Mouse (Mus musculus) limb, embryonic 12.5 days (tissue): ENCODE results near the gene Rhobtb1. TPM values are rescaled to one million over a fixed set of nuclear protein-coding genes. Genes with fewer than 3 reads are reported as not detected.

Source experiments
- ATAC-seq: fragments of 200-750 bp; cut with Nextera tagmentation; 2 replicates; pipeline ENCODE4 v1.8.0; 2017; ENCODE audit warnings: low read depth, moderate TSS enrichment; ENCODE audit not compliant: insufficient number of reproducible peaks, insufficient read depth, low FRiP score, low TSS enrichment
- H3K27ac ChIP-seq: fragments of 300-500 bp; sonication (generic); 2 replicates; pipeline ENCODE4 v1.5.1; 2016; ENCODE audit warnings: mild to moderate bottlenecking, moderate library complexity
- H3K27me3 ChIP-seq: fragments of 300-500 bp; sonication (generic); 2 replicates; pipeline ENCODE4 v1.6.1; 2016; ENCODE audit warnings: mild to moderate bottlenecking, moderate library complexity
- H3K36me3 ChIP-seq: fragments of 300-500 bp; sonication (generic); 2 replicates; pipeline ENCODE4 v1.6.1; 2016; ENCODE audit warnings: mild to moderate bottlenecking, moderate library complexity
- H3K4me1 ChIP-seq: fragments of 300-500 bp; sonication (generic); replicated peaks from 2 replicates; pipeline ENCODE4 v1.6.1; 2016
- H3K4me2 ChIP-seq: fragments of 300-500 bp; sonication (generic); 2 replicates; pipeline ENCODE4 v1.6.1; 2016; ENCODE audit warnings: mild to moderate bottlenecking, moderate library complexity
- H3K4me3 ChIP-seq: fragments of 300-500 bp; sonication (generic); replicated peaks from 2 replicates; pipeline ENCODE4 v1.5.1; 2016; ENCODE audit warnings: mild to moderate bottlenecking
- H3K9ac ChIP-seq: fragments of 300-500 bp; sonication (generic); replicated peaks from 2 replicates; pipeline ENCODE4 v1.6.1; 2016; ENCODE audit warnings: mild to moderate bottlenecking, moderate library complexity
- H3K9me3 ChIP-seq: fragments of 300-500 bp; sonication (generic); 2 replicates; pipeline ENCODE4 v1.6.1; 2016; ENCODE audit warnings: mild to moderate bottlenecking, moderate library complexity
- WGBS: fragments of 180-500 bp; shearing (Covaris S2); methylation state at CpG from one replicate; pipeline ENCODE4 v1.1.7; 2016; 5-methylcytosine and 5-hydroxymethylcytosine counted together
- polyA plus RNA-seq: library from polyadenylated mRNA; unstranded; fragments of >200 nt; fragmentation: Nextera tagmentation; extraction: Ambion mirVana; gene quantifications from 2 replicates; pipeline ENCODE4 v1.2.1, GENCODE M21; 2016

Rhobtb1 gene
- polyA plus RNA-seq, 1 experiment from 2014 or later: 29.9 TPM

DNA sequence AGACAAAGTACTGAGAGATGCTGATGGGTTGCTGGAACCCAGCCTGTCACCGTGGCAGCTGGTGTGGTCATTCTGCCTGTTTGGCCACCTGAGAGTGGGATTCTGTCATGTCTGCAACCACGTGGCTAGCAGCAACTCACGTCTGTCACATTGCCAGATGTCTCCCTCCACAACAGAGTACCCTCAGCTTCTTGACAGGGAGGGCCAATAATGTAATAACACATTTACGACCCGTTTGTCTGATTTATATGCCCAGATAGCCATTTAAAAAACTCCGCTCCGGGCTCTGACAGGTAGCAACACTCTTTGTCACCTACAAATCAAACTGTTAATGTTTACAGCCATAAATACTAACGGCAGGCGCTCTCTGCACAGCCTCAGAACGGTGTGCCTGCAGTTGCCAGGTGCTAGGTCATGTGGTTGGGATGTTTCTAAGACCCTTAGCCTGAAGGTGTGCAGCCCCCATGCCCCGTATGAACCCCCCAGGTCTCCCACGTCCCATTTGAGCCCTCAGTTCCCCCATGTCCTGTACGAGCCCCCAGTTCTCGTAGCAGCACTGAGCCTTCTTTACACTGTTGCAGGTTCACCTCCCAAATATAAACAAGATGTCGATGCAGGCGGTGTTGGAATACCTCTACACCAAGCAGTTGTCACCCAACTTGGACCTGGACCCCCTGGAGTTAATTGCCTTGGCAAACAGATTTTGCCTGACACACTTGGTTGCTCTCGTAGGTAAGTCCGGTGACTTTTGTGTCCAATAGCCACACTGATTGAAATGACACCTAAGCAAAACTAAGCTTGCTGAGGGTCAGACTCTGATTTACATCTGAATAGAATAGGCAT lies 127.8 kb downstream of the Rhobtb1 start:
- Histone ChIP-seq H3K27me3 (peaks cover 6% of the 10 kb centered on the region; the same call in 1 of the 2 replicates), H3K9ac (no peak overlapping the region), H3K4me1 (peaks cover 13% of the 10 kb centered on the region), H3K27ac (peak overlapping the region; percentile 47), H3K4me3 (no peak overlapping the region), H3K4me2 (peak overlapping the region; percentile 13; the same call in 1 of the 2 replicates), H3K36me3 (peaks cover 70% of the 10 kb centered on the region), H3K9me3 (no peaks in the 10 kb centered on the region)
- peak; percentile 78 for ATAC-seq
- WGBS: 21% methylated on average over 18 of the region's 18 CpGs

DNA sequence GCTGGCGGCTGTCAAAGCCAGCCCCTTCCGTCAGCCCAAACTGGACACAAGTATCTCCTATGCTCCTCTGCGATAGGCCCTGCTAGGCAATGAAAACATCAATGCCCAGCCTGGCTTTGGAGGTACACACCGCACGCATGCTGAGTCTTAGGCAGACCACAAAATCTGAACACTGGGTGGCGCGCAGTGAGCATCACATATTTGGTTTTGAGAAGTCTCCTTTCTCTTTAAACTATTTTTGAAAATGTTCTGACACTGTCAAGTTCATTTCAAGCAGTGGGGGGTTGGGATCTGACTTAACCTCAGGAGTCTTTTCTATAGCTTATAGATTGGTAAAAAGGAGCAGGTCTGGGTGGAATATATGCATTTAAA lies 128.4 kb downstream of the Rhobtb1 start:
- Histone ChIP-seq H3K27ac (peak overlapping the region; percentile 41; the same call in 1 of the 2 replicates), H3K9me3 (no peaks in the 10 kb centered on the region), H3K36me3 (peaks cover 70% of the 10 kb centered on the region), H3K4me3 (no peak overlapping the region), H3K27me3 (peaks cover 6% of the 10 kb centered on the region; the same call in 1 of the 2 replicates), H3K9ac (no peak overlapping the region), H3K4me2 (no peak overlapping the region), H3K4me1 (peaks cover 13% of the 10 kb centered on the region)
- no peak for ATAC-seq
- WGBS: 84% methylated on average over 7 of the region's 7 CpGs

DNA sequence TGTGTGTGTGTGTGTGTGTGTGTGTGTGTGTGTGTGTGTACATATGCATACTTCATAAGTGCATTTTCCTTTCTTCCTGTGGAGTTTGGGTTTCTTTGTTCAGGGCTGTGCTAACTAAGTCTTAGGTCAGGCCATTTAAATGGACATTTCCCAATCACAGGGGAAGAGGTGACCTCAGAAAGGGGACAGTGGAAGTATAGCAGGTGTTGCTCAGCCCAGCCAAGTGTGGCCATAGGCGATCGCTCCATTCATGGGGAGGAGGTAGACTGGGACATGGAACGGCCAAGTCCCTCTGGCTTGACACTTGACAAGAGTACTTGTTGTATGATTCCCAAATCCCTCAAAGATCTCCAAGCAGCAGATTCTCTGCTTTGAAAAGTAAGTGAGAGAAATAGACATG lies 135.7 kb downstream of the Rhobtb1 start:
- no peak for ATAC-seq
- Histone ChIP-seq H3K4me3 (no peak overlapping the region), H3K9ac (no peak overlapping the region), H3K4me1 (no peaks in the 10 kb centered on the region), H3K4me2 (no peak overlapping the region), H3K27ac (no peak overlapping the region), H3K9me3 (no peaks in the 10 kb centered on the region), H3K36me3 (peaks cover 88% of the 10 kb centered on the region), H3K27me3 (peaks cover 6% of the 10 kb centered on the region; the same call in 1 of the 2 replicates)
- 94% methylated on average over 3 of the region's 3 CpGs for WGBS

DNA sequence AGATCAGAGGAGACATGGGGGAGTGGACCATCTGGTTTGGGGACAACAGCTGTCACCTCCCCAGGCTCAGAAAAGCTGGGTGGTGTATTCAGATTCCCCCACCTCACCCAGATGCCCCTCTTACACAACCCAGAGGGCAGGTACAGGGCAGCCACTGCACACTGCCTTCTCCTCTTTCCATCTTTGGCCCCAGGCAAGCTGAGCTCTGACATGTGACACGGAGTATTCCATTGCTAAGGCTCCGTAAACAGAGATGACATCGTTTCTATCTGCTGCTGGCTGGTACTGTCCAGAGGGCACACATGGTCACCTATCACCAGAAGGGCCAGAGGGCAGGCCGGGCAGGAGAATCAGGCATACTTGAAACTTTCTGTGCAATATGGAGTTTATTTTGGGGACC lies 136.9 kb downstream of the Rhobtb1 start:
- Histone ChIP-seq H3K27ac (no peak overlapping the region), H3K4me2 (no peak overlapping the region), H3K4me3 (no peak overlapping the region), H3K4me1 (no peaks in the 10 kb centered on the region), H3K36me3 (peaks cover 77% of the 10 kb centered on the region), H3K9ac (no peak overlapping the region), H3K9me3 (no peaks in the 10 kb centered on the region), H3K27me3 (peaks cover 4% of the 10 kb centered on the region; the same call in 1 of the 2 replicates)
- no peak for ATAC-seq
- WGBS: 90% methylated on average over 4 of the region's 4 CpGs

DNA sequence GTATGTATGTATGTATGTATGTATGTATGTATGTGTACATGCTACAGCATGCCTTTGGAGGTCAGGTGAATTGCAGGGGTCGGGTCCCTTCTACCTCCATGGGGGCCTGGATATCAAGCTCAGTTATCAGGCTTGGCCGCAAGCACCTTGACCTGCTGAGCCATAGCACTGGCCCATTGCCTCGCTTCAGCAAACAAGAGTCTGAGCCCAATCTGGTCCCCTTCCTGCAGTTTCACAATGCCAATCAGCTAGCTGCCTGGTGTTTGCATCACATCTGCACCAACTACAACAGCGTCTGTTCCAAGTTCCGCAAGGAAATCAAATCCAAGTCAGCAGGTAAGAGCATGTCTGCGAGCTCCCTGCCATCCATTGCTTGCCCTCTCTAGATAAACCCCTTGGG lies 137.5 kb downstream of the Rhobtb1 start:
- no peak overlapping the region for H3K9ac ChIP-seq
- ATAC-seq: no peak
- 88% methylated on average over 6 of the region's 6 CpGs for WGBS
- H3K27me3 ChIP-seq: no peaks in the 10 kb centered on the region
- no peak overlapping the region for H3K4me2 ChIP-seq
- no peaks in the 10 kb centered on the region for H3K4me1 ChIP-seq
- no peak overlapping the region for H3K27ac ChIP-seq
- no peaks in the 10 kb centered on the region for H3K9me3 ChIP-seq
- H3K4me3 ChIP-seq: no peak overlapping the region
- peaks cover 72% of the 10 kb centered on the region for H3K36me3 ChIP-seq

DNA sequence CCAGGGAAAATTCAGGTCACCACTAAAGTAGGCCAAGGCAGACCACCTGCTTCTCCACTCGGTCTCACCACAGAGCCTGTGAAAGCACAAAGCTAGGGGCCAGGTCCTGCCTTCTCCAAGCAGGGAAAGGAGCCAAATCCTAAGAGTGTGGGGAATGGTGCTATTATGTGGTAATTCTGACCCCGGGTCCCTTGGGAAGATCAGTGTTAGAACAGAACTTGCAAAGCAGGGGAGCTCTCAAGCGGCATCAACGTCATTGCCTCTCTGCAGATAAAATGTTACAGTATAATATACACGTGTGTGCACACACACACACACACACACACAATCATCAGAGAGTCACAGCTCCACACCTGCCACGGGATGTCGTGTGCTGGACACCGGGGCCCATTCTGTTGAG lies 139.5 kb downstream of the Rhobtb1 start:
- H3K9ac ChIP-seq: no peak overlapping the region
- H3K4me3 ChIP-seq: no peak overlapping the region
- no peak for ATAC-seq
- H3K9me3 ChIP-seq: no peaks in the 10 kb centered on the region
- H3K27ac ChIP-seq: no peak overlapping the region
- no peaks in the 10 kb centered on the region for H3K27me3 ChIP-seq
- WGBS: 93% methylated on average over 8 of the region's 8 CpGs
- no peaks in the 10 kb centered on the region for H3K4me1 ChIP-seq
- no peak overlapping the region for H3K4me2 ChIP-seq
- peaks cover 52% of the 10 kb centered on the region for H3K36me3 ChIP-seq

DNA sequence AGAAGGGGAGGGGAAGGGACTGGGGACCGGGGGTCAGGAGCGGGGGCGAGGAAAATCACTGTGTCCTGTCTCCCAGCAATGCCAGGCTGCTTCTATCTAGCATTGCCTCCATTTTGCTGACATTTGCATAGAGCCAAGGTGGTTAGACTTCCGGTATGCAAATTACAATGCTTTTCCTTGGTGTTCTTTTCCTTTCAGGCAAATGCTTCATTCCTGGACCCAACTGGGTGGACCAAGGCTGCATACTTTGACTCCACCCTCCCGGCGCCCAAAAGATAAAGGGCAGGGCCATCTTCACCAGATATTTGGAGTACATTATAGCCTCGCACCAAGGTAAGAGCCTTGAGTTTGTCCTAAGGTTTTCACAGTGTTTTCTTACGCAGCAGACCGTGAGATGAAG lies 144.7 kb downstream of the Rhobtb1 start:
- Histone ChIP-seq H3K27me3 (no peaks in the 10 kb centered on the region), H3K9ac (no peak overlapping the region), H3K9me3 (no peaks in the 10 kb centered on the region), H3K4me2 (no peak overlapping the region), H3K36me3 (peaks cover under 1% of the 10 kb centered on the region; the same call in 1 of the 2 replicates), H3K27ac (no peak overlapping the region), H3K4me1 (no peaks in the 10 kb centered on the region), H3K4me3 (no peak overlapping the region)
- 85% methylated on average over 9 of the region's 9 CpGs for WGBS
- ATAC-seq: no peak

DNA sequence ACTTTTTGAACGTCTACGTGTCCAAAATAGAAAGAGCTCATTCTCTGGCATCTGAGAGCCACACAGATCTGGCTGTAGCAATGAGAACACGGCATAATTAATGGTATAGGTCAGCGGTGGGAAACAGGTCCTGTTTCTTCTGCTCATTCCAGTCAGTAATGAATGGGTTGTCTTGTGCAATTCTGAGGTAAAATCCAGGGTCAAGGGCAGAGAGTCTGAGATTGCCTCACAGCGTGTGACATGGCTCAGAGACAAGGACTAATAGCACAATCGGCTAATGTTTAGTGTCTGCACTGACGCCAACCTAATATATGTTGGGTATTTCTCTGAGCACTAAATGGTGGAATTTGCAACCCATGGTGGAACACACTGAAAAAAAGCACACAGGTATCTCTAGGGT lies 148.8 kb downstream of the Rhobtb1 start:
- Histone ChIP-seq H3K27ac (no peak overlapping the region), H3K9ac (no peak overlapping the region), H3K27me3 (no peaks in the 10 kb centered on the region), H3K9me3 (no peaks in the 10 kb centered on the region), H3K4me1 (no peaks in the 10 kb centered on the region), H3K36me3 (no peaks in the 10 kb centered on the region), H3K4me3 (no peak overlapping the region), H3K4me2 (no peak overlapping the region)
- 90% methylated on average over 7 of the region's 7 CpGs for WGBS
- ATAC-seq: no peak

DNA sequence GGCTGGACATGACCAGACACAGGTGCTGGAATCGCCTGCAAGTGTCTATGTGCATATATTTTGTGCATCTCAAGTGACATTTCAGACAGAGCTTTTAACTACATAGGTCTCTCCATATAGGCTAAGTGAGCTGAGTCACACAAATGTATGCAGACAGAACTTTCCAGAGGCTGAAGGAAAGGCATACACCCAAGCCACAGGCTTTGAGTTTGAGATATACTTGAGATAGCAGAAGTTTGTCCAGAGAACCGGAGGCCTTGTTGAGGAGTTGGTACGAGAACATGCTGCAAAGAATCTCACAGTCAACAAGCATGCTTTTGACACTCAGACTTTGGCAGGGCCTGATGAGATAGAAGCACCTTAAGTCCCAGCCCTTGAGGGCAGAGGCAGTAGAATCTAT lies 151.4 kb downstream of the Rhobtb1 start:
- Histone ChIP-seq H3K27ac (no peak overlapping the region), H3K9ac (no peak overlapping the region), H3K9me3 (no peaks in the 10 kb centered on the region), H3K36me3 (no peaks in the 10 kb centered on the region), H3K4me2 (no peak overlapping the region), H3K4me3 (no peak overlapping the region), H3K4me1 (peaks cover 9% of the 10 kb centered on the region), H3K27me3 (no peaks in the 10 kb centered on the region)
- 91% methylated on average over 3 of the region's 3 CpGs for WGBS
- no peak for ATAC-seq

DNA sequence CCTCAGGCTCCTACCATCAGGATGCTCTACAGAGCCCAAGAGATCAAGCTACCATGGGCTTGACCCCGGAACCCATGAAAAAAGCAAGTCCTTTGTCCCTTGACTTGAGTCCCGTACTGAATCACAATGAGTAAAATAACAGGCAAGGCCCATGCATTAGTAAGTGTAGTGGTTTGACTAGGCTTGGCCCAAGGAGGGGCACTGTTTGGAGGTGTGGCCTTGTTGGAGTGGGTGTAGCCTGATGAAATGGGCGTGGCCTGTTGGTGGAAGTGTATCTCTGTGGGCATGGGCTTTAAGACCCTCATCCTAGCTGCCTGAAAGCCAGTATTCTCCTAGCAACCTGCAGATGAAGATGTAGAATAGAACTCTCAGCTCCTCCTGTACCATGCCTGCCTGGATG lies 153.6 kb downstream of the Rhobtb1 start:
- Histone ChIP-seq H3K9me3 (no peaks in the 10 kb centered on the region), H3K36me3 (no peaks in the 10 kb centered on the region), H3K9ac (no peak overlapping the region), H3K27me3 (no peaks in the 10 kb centered on the region), H3K4me1 (peaks cover 9% of the 10 kb centered on the region), H3K4me2 (no peak overlapping the region), H3K4me3 (no peak overlapping the region), H3K27ac (no peak overlapping the region)
- 90% methylated on average over 3 of the region's 3 CpGs for WGBS
- ATAC-seq: no peak

DNA sequence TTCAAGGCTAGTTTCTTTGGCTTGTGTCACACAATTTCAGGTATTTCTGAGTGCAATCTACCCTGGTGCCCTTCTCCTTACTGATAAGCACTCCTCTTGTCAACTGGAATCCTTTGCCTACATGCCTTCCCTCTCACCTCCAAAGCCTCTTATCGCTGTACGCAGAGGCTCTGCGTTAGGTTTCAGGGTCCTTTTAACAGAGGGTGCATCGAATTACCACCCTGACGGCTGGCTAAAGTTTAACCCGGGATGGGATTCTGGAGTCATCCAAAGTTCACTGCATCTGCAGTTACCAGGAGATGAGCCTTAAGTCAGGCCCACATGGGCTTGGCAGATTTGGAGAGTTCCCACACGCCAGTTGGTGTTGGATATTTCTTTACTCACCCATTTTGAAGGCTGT lies 154.4 kb downstream of the Rhobtb1 start:
- Histone ChIP-seq H3K27ac (no peak overlapping the region), H3K4me3 (no peak overlapping the region), H3K36me3 (no peaks in the 10 kb centered on the region), H3K9me3 (no peaks in the 10 kb centered on the region), H3K9ac (no peak overlapping the region), H3K4me2 (no peak overlapping the region), H3K4me1 (peaks cover 9% of the 10 kb centered on the region), H3K27me3 (no peaks in the 10 kb centered on the region)
- ATAC-seq: no peak
- WGBS: 37% methylated on average over 7 of the region's 7 CpGs

DNA sequence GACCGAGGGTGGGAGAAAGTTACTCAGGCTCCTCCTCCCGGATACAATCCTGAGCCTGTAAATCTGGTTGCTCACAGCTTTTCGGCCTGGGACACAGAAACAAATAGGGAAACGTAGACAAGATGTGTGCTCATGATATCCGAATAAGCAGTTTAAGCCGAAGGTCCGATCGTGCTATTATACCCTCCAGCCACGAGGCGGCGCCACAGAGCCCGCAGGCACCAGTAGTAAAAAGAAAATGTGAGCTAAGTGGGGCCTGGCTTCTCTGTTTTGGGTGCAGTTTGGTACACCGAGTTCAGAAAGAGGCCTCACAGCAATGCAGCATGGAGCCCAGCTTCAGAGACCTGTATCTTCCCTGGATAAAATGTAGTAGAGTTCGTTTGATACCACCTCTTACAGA lies 155.0 kb downstream of the Rhobtb1 start:
- no peak for ATAC-seq
- Histone ChIP-seq H3K9me3 (no peaks in the 10 kb centered on the region), H3K4me2 (no peak overlapping the region), H3K36me3 (no peaks in the 10 kb centered on the region), H3K4me1 (peaks cover 9% of the 10 kb centered on the region), H3K9ac (no peak overlapping the region), H3K27ac (no peak overlapping the region), H3K4me3 (no peak overlapping the region), H3K27me3 (no peaks in the 10 kb centered on the region)
- 52% methylated on average over 14 of the region's 14 CpGs for WGBS
